Mouse (Mus musculus) cerebellum, adult 2 months (tissue): Measurements from ENCODE around the gene Fry. TPM values are rescaled to one million over a fixed set of nuclear protein-coding genes. Genes with fewer than 3 reads are reported as not detected.
A peak's percentile ranks its signal among the peaks of the same experiment; 100 is the strongest.
"Not testable (repeated sequence)": the region's sequence is repeated elsewhere in the genome, so short reads cannot be mapped to it uniquely, and the experiment has no call there.

Experiments used
- DNase-seq, 2 experiments: peaks; one replicate each; pipeline ENCODE4 v3.0.0; 2021
- H3K27ac ChIP-seq: fragments of 200-500 bp; 2 replicates; pipeline ENCODE4 v1.5.1; 2012; ENCODE audit warnings: low read length, control low read depth, inconsistent platforms; ENCODE audit not compliant: insufficient read depth
- H3K27me3 ChIP-seq: fragments of 200-500 bp; 2 replicates; pipeline ENCODE4 v1.6.1; 2012; ENCODE audit warnings: inconsistent platforms, mild to moderate bottlenecking, low read length, moderate library complexity; ENCODE audit not compliant: control insufficient read depth, insufficient read depth
- H3K4me1 ChIP-seq: fragments of 200-500 bp; 2 replicates; pipeline ENCODE4 v1.6.1; 2011; ENCODE audit warnings: low read length; ENCODE audit not compliant: control insufficient read depth, insufficient read depth
- H3K4me3 ChIP-seq: fragments of 200-500 bp; replicated peaks from 2 replicates; pipeline ENCODE3; 2011; ENCODE audit warnings: mild to moderate bottlenecking, low read depth, low read length, control low read depth; ENCODE audit not compliant: insufficient read depth
- CTCF ChIP-seq: fragments of 200-500 bp; IDR thresholded peaks from 2 replicates; pipeline ENCODE4 v1.5.1; 2011; ENCODE audit warnings: low read depth, mild to moderate bottlenecking, control low read depth, low read length, moderate library complexity, borderline replicate concordance; ENCODE audit not compliant: insufficient read depth
- POLR2A ChIP-seq: fragments of 200-500 bp; IDR thresholded peaks from 2 replicates; pipeline ENCODE4 v1.6.1; 2011; ENCODE audit warnings: low read length, control low read depth, borderline replicate concordance; ENCODE audit not compliant: insufficient read depth
- WGBS: fragments of 180-500 bp; shearing (Covaris S2); methylation state at CpG from one replicate; pipeline ENCODE4 v1.1.7; 2018; 5-methylcytosine and 5-hydroxymethylcytosine counted together
- polyA plus RNA-seq: library from polyadenylated mRNA; depleted of rRNA; stranded (reverse); fragments of >200 nt; gene quantifications from 2 replicates; pipeline ENCODE4 v1.2.3, GENCODE M21; 2012

Fry gene
- polyA plus RNA-seq, 1 experiment: 92.2 TPM

DNA sequence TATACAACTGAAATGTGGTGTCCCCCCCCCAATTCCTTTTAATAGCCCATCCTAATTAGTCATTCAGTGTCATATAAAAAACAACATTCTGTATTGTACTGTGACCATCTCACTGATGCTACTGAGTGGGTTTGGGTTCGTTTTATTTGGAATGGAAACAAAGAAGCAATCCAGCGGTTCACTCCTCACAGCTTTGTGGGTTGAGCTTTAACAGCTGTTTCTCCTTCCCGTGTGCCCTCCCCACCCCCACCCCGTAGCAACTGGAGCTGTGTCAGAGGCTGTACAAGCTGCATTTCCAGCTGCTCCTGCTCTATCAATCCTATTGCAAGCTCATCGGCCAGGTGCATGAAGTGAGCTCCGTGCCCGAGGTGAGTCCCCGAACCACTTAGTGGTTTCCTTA, 372.4 kb downstream of the Fry start:
- H3K27ac ChIP-seq: no peak overlapping the region
- no peak for DNase-seq
- no peaks in the 10 kb centered on the region for H3K4me1 ChIP-seq
- TF ChIP-seq CTCF (no peak), POLR2A (no peak)
- WGBS: 84% methylated on average over 8 of the region's 8 CpGs
- H3K27me3 ChIP-seq: no peaks in the 10 kb centered on the region
- no peak overlapping the region for H3K4me3 ChIP-seq

DNA sequence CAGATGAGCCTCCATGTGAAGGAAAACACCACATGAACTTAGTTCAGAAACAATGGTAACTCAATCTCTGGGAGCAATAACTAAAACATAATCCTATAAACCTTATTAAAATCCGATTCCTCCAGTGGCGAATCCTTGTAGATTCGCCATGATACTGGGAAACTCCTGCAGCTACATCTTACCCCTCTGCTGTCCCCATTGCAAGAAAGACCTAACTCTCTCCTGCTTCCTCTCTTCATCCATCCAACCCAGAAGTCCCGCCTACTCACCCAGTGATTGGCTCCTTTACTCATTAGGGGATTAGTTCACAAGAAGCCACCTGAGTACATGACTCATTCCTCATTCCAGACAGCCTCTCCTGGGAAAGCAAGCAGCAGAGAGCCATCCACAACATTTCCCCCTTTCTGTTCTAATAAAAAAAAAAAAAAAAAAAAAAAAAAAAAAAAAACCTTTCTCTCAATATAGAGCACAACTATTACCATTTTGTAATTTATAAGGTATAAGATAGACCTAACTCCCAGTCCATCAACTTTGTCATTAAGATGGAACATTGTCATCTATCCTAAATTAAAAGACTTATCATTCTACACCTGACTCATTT, 373.2 kb downstream of the Fry start:
- not testable (repeated sequence) for H3K4me3 ChIP-seq, H3K4me1 ChIP-seq, H3K27ac ChIP-seq, H3K27me3 ChIP-seq, DNase-seq
- 96% methylated on average over 4 of the region's 4 CpGs for WGBS

DNA sequence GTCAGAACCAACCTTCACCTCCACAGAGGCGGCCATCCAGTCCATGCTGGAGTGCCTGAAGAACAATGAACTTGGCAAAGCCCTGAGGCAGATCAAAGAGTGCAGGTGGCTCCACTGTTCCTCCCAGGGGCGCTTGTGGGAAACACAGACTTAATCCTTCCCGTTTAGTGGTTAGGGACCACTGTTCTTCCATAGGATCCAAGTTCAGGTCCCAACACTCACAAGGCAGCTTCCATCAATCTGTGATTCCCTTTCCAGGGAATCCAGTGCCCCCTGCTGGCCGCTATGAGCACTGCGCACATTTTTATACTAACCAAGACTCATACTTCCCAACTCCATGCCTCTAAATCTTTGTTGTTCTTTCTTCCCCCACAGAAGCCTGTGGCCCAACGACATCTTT, 377.3 kb downstream of the Fry start:
- Histone ChIP-seq H3K27me3 (no peaks in the 10 kb centered on the region), H3K4me1 (no peaks in the 10 kb centered on the region), H3K4me3 (no peak overlapping the region), H3K27ac (no peak overlapping the region)
- DNase-seq: peak in 1 of 2 experiments; percentile 33
- 56% methylated on average over 6 of the region's 6 CpGs for WGBS
- TF ChIP-seq POLR2A: no peak
- peak; percentile 58 for TF ChIP-seq CTCF

DNA sequence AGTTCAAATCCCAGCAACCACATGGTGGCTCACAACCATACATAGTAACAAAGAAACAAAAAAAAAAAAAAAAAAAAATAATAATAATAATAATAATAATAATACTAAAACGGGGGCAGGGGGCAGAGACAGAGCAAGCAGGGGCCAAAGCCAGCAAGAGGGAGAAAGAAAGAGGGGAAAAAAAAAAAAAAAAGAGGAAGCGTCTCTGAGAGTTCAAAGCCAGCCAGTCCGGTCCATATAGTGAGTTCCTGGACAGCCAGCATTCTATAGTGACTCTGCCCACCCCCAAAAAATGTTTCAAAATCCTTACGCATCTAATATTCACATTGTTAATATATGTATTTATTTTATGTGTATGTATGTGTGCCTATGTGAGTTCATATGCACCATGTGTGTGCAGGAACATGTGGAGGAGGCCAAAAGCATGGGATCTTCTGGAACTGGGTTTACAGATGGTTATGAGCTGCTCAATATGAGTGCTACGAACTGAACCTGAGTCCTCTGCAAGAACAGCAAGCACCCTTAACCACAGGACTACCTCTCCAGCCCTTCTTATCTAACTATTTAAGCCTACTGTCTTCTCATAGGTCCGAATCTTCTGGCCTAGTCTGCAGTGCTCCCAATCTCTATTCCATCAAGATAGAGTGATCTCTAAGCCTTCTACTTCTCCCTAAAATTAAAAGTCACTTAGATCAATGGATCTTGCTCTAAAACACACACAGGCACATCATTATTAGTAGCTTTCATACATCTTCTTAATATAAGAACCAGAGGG, 392.2 kb downstream of the Fry start:
- Histone ChIP-seq H3K4me3 (no peak overlapping the region), H3K27ac (no peak overlapping the region), H3K4me1 (no peaks in the 10 kb centered on the region), H3K27me3 (no peaks in the 10 kb centered on the region)
- DNase-seq: no peak
- 88% methylated on average over 6 of the region's 6 CpGs for WGBS
- TF ChIP-seq POLR2A: no peak

GRCm38 (mm10) chr5:150513264-150513663, 394.8 kb downstream of the Fry start:
- no peak overlapping the region for H3K4me3 ChIP-seq
- 74% methylated on average over 4 of the region's 4 CpGs for WGBS
- H3K27ac ChIP-seq: no peak overlapping the region
- H3K4me1 ChIP-seq: no peaks in the 10 kb centered on the region
- no peak for DNase-seq
- H3K27me3 ChIP-seq: no peaks in the 10 kb centered on the region
- no peak for TF ChIP-seq POLR2A
- no peak for TF ChIP-seq CTCF

DNA sequence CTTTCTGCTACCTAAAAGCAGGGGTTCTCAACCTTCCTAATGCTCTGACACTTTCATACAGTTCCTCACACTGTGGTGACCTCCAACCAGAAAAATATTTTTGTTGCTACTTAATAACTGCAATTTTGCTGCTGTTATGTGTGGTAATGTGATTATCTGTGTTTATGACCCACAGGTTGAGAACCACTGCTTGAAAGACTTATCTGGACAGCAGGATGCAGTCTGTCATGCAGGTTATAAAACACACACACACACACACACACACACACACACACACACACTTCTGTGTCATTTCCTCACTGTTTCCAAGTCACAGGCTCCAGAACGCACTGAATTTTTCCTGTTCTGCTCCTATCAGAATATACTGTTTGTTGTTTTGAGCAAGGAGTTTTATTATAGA, 395.6 kb downstream of the Fry start:
- DNase-seq: no peak
- H3K27me3 ChIP-seq: no peaks in the 10 kb centered on the region
- 92% methylated on average over 1 of the region's 1 CpGs for WGBS
- H3K4me3 ChIP-seq: no peak overlapping the region
- no peaks in the 10 kb centered on the region for H3K4me1 ChIP-seq
- TF ChIP-seq CTCF: no peak
- no peak for TF ChIP-seq POLR2A
- H3K27ac ChIP-seq: no peak overlapping the region

DNA sequence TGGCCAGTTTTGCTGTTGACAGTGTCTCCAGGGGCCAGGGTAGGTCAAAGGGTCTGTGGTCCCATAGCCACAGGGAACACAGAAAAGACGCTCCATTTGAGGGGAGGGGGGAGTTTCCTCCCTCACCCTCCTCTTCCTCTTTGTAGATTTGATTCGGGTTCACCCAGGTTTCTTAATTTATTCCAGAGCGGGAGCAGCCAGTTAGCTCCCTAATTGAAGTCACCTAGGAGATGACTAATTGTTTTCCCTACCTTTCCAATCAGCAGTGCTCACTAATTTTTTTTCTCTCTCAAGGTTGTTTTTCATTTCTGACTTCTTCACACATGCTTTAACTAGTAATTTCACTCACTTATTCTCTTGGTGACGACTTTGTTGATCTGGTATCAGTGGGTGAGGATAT, 399.6 kb downstream of the Fry start, which contains the start of gene Zar1l:
Gene Zar1l (minus strand): TSS at position 101 of the 400 bp plus-strand sequence.
- TF ChIP-seq POLR2A (no peak), CTCF (no peak)
- H3K4me3 ChIP-seq: no peak within 1 kb of the TSS
- DNase-seq: no peak

GRCm38 (mm10) chr5:150519551-150519950, 401.1 kb downstream of the Fry start:
- H3K4me3 ChIP-seq: no peak overlapping the region
- H3K27ac ChIP-seq: no peak overlapping the region
- no peak for DNase-seq
- no peaks in the 10 kb centered on the region for H3K27me3 ChIP-seq
- 83% methylated on average over 1 of the region's 1 CpGs for WGBS
- TF ChIP-seq POLR2A (no peak), CTCF (no peak)
- H3K4me1 ChIP-seq: no peaks in the 10 kb centered on the region

More for the DNA sequence above, 399.6 kb downstream of the Fry start, which contains the start of gene Zar1l:
- 56% methylated on average over 4 of the region's 4 CpGs for WGBS
- H3K27ac ChIP-seq: no peak within 1 kb of the TSS
- H3K27me3 ChIP-seq: no peaks in the 10 kb centered on the region
- no peaks in the 10 kb centered on the region for H3K4me1 ChIP-seq
